Mouse (Mus musculus) heart, embryonic 11.5 days (tissue): ENCODE measurements at regions not wholly inside any gene's neighbourhood (a gene's known extent, or its start where the extent isn't known, plus 50 kb on each side); places are given as distances from the start of the nearest gene placed in this dataset.

Experiments used
- ATAC-seq: fragments of 200-750 bp; cut with Nextera tagmentation; replicated peaks from 2 replicates; pipeline ENCODE4 v1.8.0; 2017; ENCODE audit warnings: moderate library complexity; ENCODE audit not compliant: insufficient number of reproducible peaks, low FRiP score, low TSS enrichment
- H3K27ac ChIP-seq: fragments of 300-500 bp; sonication (generic); 2 replicates; pipeline ENCODE4 v1.5.1; 2014; ENCODE audit warnings: mild to moderate bottlenecking, low read depth, low read length
- H3K27me3 ChIP-seq: fragments of 300-500 bp; sonication (generic); 2 replicates; pipeline ENCODE4 v1.6.1; 2014; ENCODE audit warnings: mild to moderate bottlenecking, low read length, mixed read lengths; ENCODE audit not compliant: control insufficient read depth, insufficient read depth
- H3K36me3 ChIP-seq: fragments of 300-500 bp; sonication (generic); 2 replicates; pipeline ENCODE4 v1.6.1; 2014; ENCODE audit warnings: mild to moderate bottlenecking, low read length, moderate library complexity, mixed read lengths; ENCODE audit not compliant: control insufficient read depth, insufficient read depth
- H3K4me1 ChIP-seq: fragments of 300-500 bp; sonication (generic); 2 replicates; pipeline ENCODE4 v1.6.1; 2014; ENCODE audit warnings: low read length; ENCODE audit not compliant: control insufficient read depth, insufficient read depth
- H3K4me2 ChIP-seq: fragments of 300-500 bp; sonication (generic); 2 replicates; pipeline ENCODE4 v1.6.1; 2014; ENCODE audit warnings: mild to moderate bottlenecking, moderate library complexity
- H3K4me3 ChIP-seq: fragments of 300-500 bp; sonication (generic); 2 replicates; pipeline ENCODE4 v1.5.1; 2014; ENCODE audit warnings: low read depth, low read length
- H3K9ac ChIP-seq: fragments of 300-500 bp; sonication (generic); 2 replicates; pipeline ENCODE4 v1.6.1; 2014; ENCODE audit warnings: mild to moderate bottlenecking, low read depth, low read length, moderate library complexity
- H3K9me3 ChIP-seq: fragments of 300-500 bp; sonication (generic); replicated peaks from 2 replicates; pipeline ENCODE4 v1.6.1; 2016; ENCODE audit warnings: low read length; ENCODE audit not compliant: control insufficient read depth
- WGBS: fragments of 180-500 bp; shearing (Covaris S2); extraction: QIAGEN DNeasy Blood & Tissue Kit; methylation state at CpG from one replicate; pipeline ENCODE4 v1.1.7; 2014; ENCODE audit not compliant: insufficient replicate concordance; 5-methylcytosine and 5-hydroxymethylcytosine counted together

DNA sequence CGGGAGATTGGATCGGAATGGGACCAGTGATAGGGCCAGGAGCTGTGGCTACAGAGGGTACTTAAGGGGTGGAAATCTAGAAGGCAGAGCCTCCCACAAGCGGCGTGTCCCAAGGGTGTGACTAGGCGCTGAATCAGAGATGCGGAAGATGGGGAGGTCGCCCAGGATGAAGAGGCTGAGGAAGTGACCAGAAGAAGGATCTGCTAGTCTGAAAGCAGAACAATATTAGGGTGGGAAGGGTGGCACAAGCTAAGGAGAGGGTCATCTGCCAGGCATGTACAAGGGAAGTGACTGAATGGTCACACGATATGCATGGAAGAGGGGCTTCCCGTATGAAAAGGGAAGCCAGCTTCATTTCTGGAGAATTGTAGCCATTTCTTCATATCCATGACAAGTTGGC is 99.4 kb upstream of the Rreb1 start:
- no peaks in the 10 kb centered on the region for H3K36me3 ChIP-seq
- H3K9ac ChIP-seq, result no peak overlapping the region
- no peaks in the 10 kb centered on the region for H3K27me3 ChIP-seq
- H3K4me2 ChIP-seq, result no peak overlapping the region
- no peak overlapping the region for H3K4me3 ChIP-seq
- peaks cover 13% of the 10 kb centered on the region for H3K4me1 ChIP-seq
- no peaks in the 10 kb centered on the region for H3K9me3 ChIP-seq
- H3K27ac ChIP-seq, result no peak overlapping the region
- no peak for ATAC-seq
- WGBS, result 85% methylated on average over 9 of the region's 9 CpGs

GRCm38 (mm10) chr13:37680837-37681619 is 97.2 kb upstream of the Rreb1 start:
- Histone ChIP-seq H3K27ac (no peak overlapping the region), H3K27me3 (no peaks in the 10 kb centered on the region), H3K4me3 (no peak overlapping the region), H3K4me2 (no peak overlapping the region), H3K9ac (no peak overlapping the region), H3K9me3 (no peaks in the 10 kb centered on the region), H3K36me3 (no peaks in the 10 kb centered on the region), H3K4me1 (peaks cover 13% of the 10 kb centered on the region)
- 46% methylated on average over 4 of the region's 4 CpGs for WGBS
- no peak for ATAC-seq

- H3K36me3 ChIP-seq, result no peaks in the 10 kb centered on the region
- H3K4me2 ChIP-seq, result no peak overlapping the region
- peaks cover 5% of the 10 kb centered on the region for H3K4me1 ChIP-seq
- no peak overlapping the region for H3K27ac ChIP-seq
- ATAC-seq, result no peak
- 78% methylated on average over 6 of the region's 6 CpGs for WGBS
- H3K4me3 ChIP-seq, result no peak overlapping the region
- no peaks in the 10 kb centered on the region for H3K9me3 ChIP-seq
- no peaks in the 10 kb centered on the region for H3K27me3 ChIP-seq
- no peak overlapping the region for H3K9ac ChIP-seq
Observed at GRCm38 (mm10) chr13:37683045-37683679, 95.0 kb upstream of the Rreb1 start.

- H3K27me3 ChIP-seq, result no peaks in the 10 kb centered on the region
- 68% methylated on average over 2 of the region's 2 CpGs for WGBS
Observed at GRCm38 (mm10) chr13:37685617-37686016, 92.6 kb upstream of the Rreb1 start.

GRCm38 (mm10) chr13:37686109-37686508 is 92.1 kb upstream of the Rreb1 start:
- no peak overlapping the region for H3K4me3 ChIP-seq
- H3K36me3 ChIP-seq, result no peaks in the 10 kb centered on the region
- H3K9me3 ChIP-seq, result no peaks in the 10 kb centered on the region
- ATAC-seq, result no peak
- 56% methylated on average over 2 of the region's 2 CpGs for WGBS
- H3K4me1 ChIP-seq, result no peaks in the 10 kb centered on the region
- H3K27ac ChIP-seq, result no peak overlapping the region
- H3K27me3 ChIP-seq, result no peaks in the 10 kb centered on the region
- H3K4me2 ChIP-seq, result no peak overlapping the region
- no peak overlapping the region for H3K9ac ChIP-seq

More at GRCm38 (mm10) chr13:37685617-37686016, 92.6 kb upstream of the Rreb1 start:
- Histone ChIP-seq H3K4me2 (no peak overlapping the region), H3K9ac (no peak overlapping the region), H3K4me3 (no peak overlapping the region), H3K4me1 (no peaks in the 10 kb centered on the region), H3K9me3 (no peaks in the 10 kb centered on the region), H3K27ac (no peak overlapping the region), H3K36me3 (no peaks in the 10 kb centered on the region)
- no peak for ATAC-seq

DNA sequence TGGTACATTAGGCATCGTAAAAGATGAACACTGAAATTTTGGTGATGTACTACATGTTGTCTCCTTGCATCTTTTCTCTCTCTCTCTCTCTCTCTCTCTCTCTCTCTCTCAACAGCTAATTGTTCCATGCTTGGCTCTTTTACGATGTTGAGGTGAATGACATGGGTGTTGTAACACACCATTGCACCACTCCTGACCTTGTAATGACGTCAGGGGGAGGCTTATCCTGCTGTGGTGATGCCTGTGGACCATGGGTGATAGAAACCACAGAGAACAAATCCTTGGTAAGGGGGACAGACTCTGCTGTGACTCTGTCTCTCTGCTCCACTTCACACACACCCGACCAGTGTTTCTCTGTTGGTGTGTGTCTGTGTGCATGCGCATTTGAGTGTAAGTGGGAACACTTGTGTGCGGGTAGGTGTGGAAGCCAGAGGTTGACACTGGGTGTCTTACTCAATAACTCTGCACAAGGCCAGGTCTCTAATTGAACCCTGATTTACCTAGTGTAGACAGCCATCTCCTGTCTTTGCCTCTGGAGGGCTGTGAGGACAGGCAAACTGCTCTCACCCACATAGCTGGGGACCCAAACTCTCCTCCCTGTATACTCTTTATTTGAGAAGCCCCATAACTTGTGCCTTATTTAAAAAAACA is 88.9 kb upstream of the Rreb1 start:
- no peaks in the 10 kb centered on the region for H3K4me1 ChIP-seq
- H3K36me3 ChIP-seq, result no peaks in the 10 kb centered on the region
- no peak for ATAC-seq
- no peaks in the 10 kb centered on the region for H3K27me3 ChIP-seq
- no peak overlapping the region for H3K4me3 ChIP-seq
- H3K9me3 ChIP-seq, result no peaks in the 10 kb centered on the region
- H3K4me2 ChIP-seq, result no peak overlapping the region
- H3K9ac ChIP-seq, result no peak overlapping the region
- H3K27ac ChIP-seq, result no peak overlapping the region
- WGBS, result 85% methylated on average over 6 of the region's 6 CpGs

GRCm38 (mm10) chr13:37691855-37692445 is 86.2 kb upstream of the Rreb1 start:
- H3K4me1 ChIP-seq, result no peaks in the 10 kb centered on the region
- no peaks in the 10 kb centered on the region for H3K27me3 ChIP-seq
- no peak overlapping the region for H3K27ac ChIP-seq
- WGBS, result 80% methylated on average over 5 of the region's 5 CpGs
- no peak overlapping the region for H3K4me2 ChIP-seq
- no peak overlapping the region for H3K4me3 ChIP-seq
- H3K9ac ChIP-seq, result no peak overlapping the region
- H3K9me3 ChIP-seq, result no peaks in the 10 kb centered on the region
- no peak for ATAC-seq
- H3K36me3 ChIP-seq, result no peaks in the 10 kb centered on the region

GRCm38 (mm10) chr13:37693617-37694016 is 84.6 kb upstream of the Rreb1 start:
- ATAC-seq, result no peak
- Histone ChIP-seq H3K4me1 (no peaks in the 10 kb centered on the region), H3K4me3 (no peak overlapping the region), H3K9me3 (no peaks in the 10 kb centered on the region), H3K4me2 (no peak overlapping the region), H3K9ac (no peak overlapping the region), H3K27ac (no peak overlapping the region), H3K36me3 (no peaks in the 10 kb centered on the region), H3K27me3 (no peaks in the 10 kb centered on the region)
- WGBS, result 78% methylated on average over 3 of the region's 3 CpGs
